Mouse (Mus musculus): Measurements from ENCODE around the gene Aldh3a1. TPM values are rescaled to one million over a fixed set of nuclear protein-coding genes. Genes with fewer than 3 reads are reported as not detected.

Gene Aldh3a1
- polyA plus RNA-seq, 2 experiments: 0.02 to 0.09 TPM

GRCm38 (mm10) chr11:61196616-61197353 lies 10.6 kb upstream of the Aldh3a1 start:
- ATAC-seq (ENCODE audit: insufficient read depth) (no peak), DNase-seq (ENCODE audit: low read depth in 3 of 3, low spot score in 3 of 3) (no peak)
- no peak for TF ChIP-seq EP300 (IDR thresholded peaks at IDR 0.05; ENCODE audit: low read depth)
- TF ChIP-seq CTCF (IDR thresholded peaks at IDR 0.05; ENCODE audit: low read depth): no peak
- no peaks in the 10 kb centered on the region for H3K4me1 ChIP-seq (replicated peaks; ENCODE audit: control insufficient read depth in 2 of 2, insufficient read depth in 2 of 2, low read length in 1 of 2)
- H3K9me3 ChIP-seq (ENCODE audit: control insufficient read depth, low read length): no peaks in the 10 kb centered on the region
- no peaks in the 10 kb centered on the region for H3K36me3 ChIP-seq (replicated peaks; ENCODE audit: control insufficient read depth, insufficient read depth, low read depth)
- H3K4me3 ChIP-seq (ENCODE audit: insufficient read depth in 1 of 2, low read depth in 2 of 2, low read length in 2 of 2): no peak overlapping the region
- H3K4me2 ChIP-seq (ENCODE audit: low read depth): no peak overlapping the region
- H3K27me3 ChIP-seq (ENCODE audit: control insufficient read depth, insufficient read depth, low read length): peaks cover 7% of the 10 kb centered on the region; the same call in 1 of the 2 replicates
- 67% methylated on average over 14 of the region's 14 CpGs for WGBS (ENCODE audit: insufficient replicate concordance)
- no peak overlapping the region for H3K9ac ChIP-seq (replicated peaks)
- no peak overlapping the region for H3K27ac ChIP-seq

- peaks cover 7% of the 10 kb centered on the region; the same call in 1 of the 2 replicates for H3K27me3 ChIP-seq (ENCODE audit: control insufficient read depth, insufficient read depth, low read length)
- no peak for DNase-seq (ENCODE audit: low read depth in 3 of 3, low spot score in 3 of 3)
- no peak overlapping the region for H3K4me2 ChIP-seq (ENCODE audit: low read depth)
- H3K27ac ChIP-seq: no peak overlapping the region
- H3K9me3 ChIP-seq (ENCODE audit: control insufficient read depth, low read length): no peaks in the 10 kb centered on the region
- H3K9ac ChIP-seq (replicated peaks): no peak overlapping the region
- H3K36me3 ChIP-seq (replicated peaks; ENCODE audit: control insufficient read depth, insufficient read depth, low read depth): no peaks in the 10 kb centered on the region
- H3K4me3 ChIP-seq (ENCODE audit: insufficient read depth in 1 of 2, low read depth in 2 of 2, low read length in 2 of 2): no peak overlapping the region
- ATAC-seq (ENCODE audit: insufficient read depth): no peak
- no peaks in the 10 kb centered on the region for H3K4me1 ChIP-seq (replicated peaks; ENCODE audit: control insufficient read depth in 2 of 2, insufficient read depth in 2 of 2, low read length in 1 of 2)
- TF ChIP-seq CTCF (IDR thresholded peaks at IDR 0.05; ENCODE audit: low read depth) (no peak), EP300 (IDR thresholded peaks at IDR 0.05; ENCODE audit: low read depth) (no peak)
Observed at GRCm38 (mm10) chr11:61197935-61198334, 9.4 kb upstream of the Aldh3a1 start.

- no peak for TF ChIP-seq EP300 (IDR thresholded peaks at IDR 0.05; ENCODE audit: low read depth)
- no peak for TF ChIP-seq CTCF (IDR thresholded peaks at IDR 0.05; ENCODE audit: low read depth)
- WGBS (ENCODE audit: insufficient replicate concordance): 45% methylated on average over 4 of the region's 4 CpGs
- Histone ChIP-seq H3K4me3 (ENCODE audit: insufficient read depth in 1 of 2, low read depth in 2 of 2, low read length in 2 of 2) (no peak overlapping the region), H3K9me3 (ENCODE audit: control insufficient read depth, low read length) (no peaks in the 10 kb centered on the region), H3K4me2 (ENCODE audit: low read depth) (no peak overlapping the region), H3K4me1 (replicated peaks; ENCODE audit: control insufficient read depth in 2 of 2, insufficient read depth in 2 of 2, low read length in 1 of 2) (no peaks in the 10 kb centered on the region), H3K27ac (no peak overlapping the region), H3K27me3 (ENCODE audit: control insufficient read depth, insufficient read depth, low read length) (no peaks in the 10 kb centered on the region), H3K9ac (replicated peaks) (no peak overlapping the region), H3K36me3 (replicated peaks; ENCODE audit: control insufficient read depth, insufficient read depth, low read depth) (no peaks in the 10 kb centered on the region)
- DNase-seq (ENCODE audit: low read depth in 3 of 3, low spot score in 3 of 3) (no peak), ATAC-seq (ENCODE audit: insufficient read depth) (no peak)
Observed at GRCm38 (mm10) chr11:61199620-61200362, 7.5 kb upstream of the Aldh3a1 start.

- DNase-seq (ENCODE audit: low read depth in 3 of 3, low spot score in 3 of 3) (no peak), ATAC-seq (ENCODE audit: insufficient read depth) (no peak)
- Histone ChIP-seq H3K27ac (no peak overlapping the region), H3K9ac (replicated peaks) (no peak overlapping the region), H3K4me1 (replicated peaks; ENCODE audit: control insufficient read depth in 2 of 2, insufficient read depth in 2 of 2, low read length in 1 of 2) (no peaks in the 10 kb centered on the region), H3K4me2 (ENCODE audit: low read depth) (no peak overlapping the region), H3K4me3 (ENCODE audit: insufficient read depth in 1 of 2, low read depth in 2 of 2, low read length in 2 of 2) (no peak overlapping the region), H3K36me3 (replicated peaks; ENCODE audit: control insufficient read depth, insufficient read depth, low read depth) (no peaks in the 10 kb centered on the region), H3K9me3 (ENCODE audit: control insufficient read depth, low read length) (no peaks in the 10 kb centered on the region), H3K27me3 (ENCODE audit: control insufficient read depth, insufficient read depth, low read length) (no peaks in the 10 kb centered on the region)
- WGBS (ENCODE audit: insufficient replicate concordance): 68% methylated on average over 6 of the region's 6 CpGs
- TF ChIP-seq CTCF (IDR thresholded peaks at IDR 0.05; ENCODE audit: low read depth): no peak
- no peak for TF ChIP-seq EP300 (IDR thresholded peaks at IDR 0.05; ENCODE audit: low read depth)
Observed at GRCm38 (mm10) chr11:61202186-61202585, 5.2 kb upstream of the Aldh3a1 start.

GRCm38 (mm10) chr11:61202810-61203209 lies 4.5 kb upstream of the Aldh3a1 start:
- Histone ChIP-seq H3K9ac (replicated peaks) (no peak overlapping the region), H3K4me3 (ENCODE audit: insufficient read depth in 1 of 2, low read depth in 2 of 2, low read length in 2 of 2) (no peak overlapping the region), H3K9me3 (ENCODE audit: control insufficient read depth, low read length) (no peaks in the 10 kb centered on the region), H3K27me3 (ENCODE audit: control insufficient read depth, insufficient read depth, low read length) (no peaks in the 10 kb centered on the region), H3K27ac (no peak overlapping the region), H3K4me1 (replicated peaks; ENCODE audit: control insufficient read depth in 2 of 2, insufficient read depth in 2 of 2, low read length in 1 of 2) (no peaks in the 10 kb centered on the region), H3K36me3 (replicated peaks; ENCODE audit: control insufficient read depth, insufficient read depth, low read depth) (no peaks in the 10 kb centered on the region), H3K4me2 (ENCODE audit: low read depth) (no peak overlapping the region)
- WGBS (ENCODE audit: insufficient replicate concordance): 46% methylated on average over 2 of the region's 2 CpGs
- DNase-seq (ENCODE audit: low read depth in 3 of 3, low spot score in 3 of 3) (no peak), ATAC-seq (ENCODE audit: insufficient read depth) (no peak)
- TF ChIP-seq CTCF (IDR thresholded peaks at IDR 0.05; ENCODE audit: low read depth): no peak
- TF ChIP-seq EP300 (IDR thresholded peaks at IDR 0.05; ENCODE audit: low read depth): no peak

All from liver, embryonic 14.5 days (tissue).